Mouse (Mus musculus) kidney, postnatal 4 days (tissue): ENCODE results near the gene Gm15557.
"Not testable (repeated sequence)": the region's sequence is repeated elsewhere in the genome, so short reads cannot be mapped to it uniquely, and the experiment has no call there.

Experiments
- DNase-seq, 2 experiments: peaks; one replicate each; pipeline ENCODE4 v3.0.0; 2021; ENCODE audit warnings: mixed read lengths in 2 of 2

Gene Gm15557

DNA sequence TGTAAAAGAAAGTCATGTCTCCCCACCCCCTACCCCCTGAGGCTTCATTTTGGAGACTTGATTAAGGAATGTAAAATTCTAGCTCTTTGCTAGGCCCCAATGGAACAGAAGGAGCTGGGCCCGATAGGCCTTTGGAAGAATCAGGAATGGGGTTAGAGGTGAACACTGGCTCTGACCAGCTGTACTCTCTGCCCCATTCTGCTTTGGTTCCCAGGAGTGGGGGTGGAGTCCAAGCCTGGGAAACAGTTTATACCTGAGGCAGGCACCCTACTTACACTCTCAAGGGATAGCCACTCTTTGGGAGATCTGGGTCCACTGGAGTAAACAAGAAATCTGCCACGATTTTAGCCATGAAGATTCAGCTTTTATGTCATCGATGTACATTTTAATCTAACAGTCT, at the start of gene Gm15557:
Gene Gm15557 (plus strand): TSS at position 48 of the 400 bp plus-strand sequence.
- no peak for DNase-seq

GRCm38 (mm10) chr2:155894307-155895045, 46.1 kb upstream of the Gm15557 start:
- no peak for DNase-seq

DNA sequence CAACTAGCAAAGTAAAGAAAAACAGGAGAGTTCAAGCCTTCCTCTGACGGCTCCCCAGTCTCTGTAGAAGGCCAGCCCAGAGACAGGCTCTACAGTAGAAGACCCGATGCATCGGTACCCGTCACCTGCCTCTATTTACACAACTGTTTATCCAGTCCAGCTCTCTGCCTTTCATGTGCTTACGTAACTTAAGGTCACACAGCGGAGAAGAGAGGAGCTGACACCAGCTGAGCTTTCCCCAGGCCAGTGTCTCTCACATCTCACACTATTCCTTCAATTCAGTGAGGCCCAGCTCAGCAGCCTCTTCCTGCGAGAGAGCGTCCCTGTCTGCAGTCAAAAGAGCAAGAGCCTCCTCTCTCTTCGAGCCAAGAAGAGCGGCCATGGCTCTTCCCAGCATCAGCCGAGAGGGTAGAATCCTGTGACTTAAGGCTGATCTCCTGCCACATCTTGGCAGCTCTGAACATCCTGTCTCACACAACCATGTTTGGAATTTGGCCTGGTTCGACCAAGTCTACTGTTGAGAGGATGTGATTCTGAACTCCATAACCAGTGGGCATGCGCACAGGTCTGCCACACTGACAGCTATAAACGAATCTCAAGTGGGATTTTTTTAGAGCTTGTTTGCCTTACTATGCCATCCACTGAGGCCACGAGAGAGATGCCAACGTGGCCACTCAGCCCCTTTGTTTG, 45.3 kb upstream of the Gm15557 start:
- no peak for DNase-seq

- DNase-seq = no peak
Measured at GRCm38 (mm10) chr2:155902989-155903631, 37.4 kb upstream of the Gm15557 start.

DNA sequence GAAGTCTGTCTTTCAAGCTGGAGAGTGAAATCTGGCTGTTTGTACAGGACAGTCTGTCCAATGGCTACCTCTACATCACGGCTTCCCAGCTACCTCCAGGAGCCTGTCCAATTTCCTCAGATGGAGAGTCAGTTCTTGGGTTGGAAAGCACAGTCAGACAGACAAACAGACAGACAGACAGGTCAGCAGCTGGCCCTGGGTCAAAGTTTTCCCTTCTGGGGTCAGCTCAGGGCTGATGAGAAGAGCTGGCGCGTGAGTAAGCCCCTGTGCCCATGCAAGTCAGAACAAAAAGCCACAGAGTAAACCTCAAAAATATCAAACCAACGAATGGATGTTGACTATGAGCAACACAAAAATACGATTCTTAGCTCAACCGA, 36.9 kb upstream of the Gm15557 start:
- DNase-seq = no peak

DNA sequence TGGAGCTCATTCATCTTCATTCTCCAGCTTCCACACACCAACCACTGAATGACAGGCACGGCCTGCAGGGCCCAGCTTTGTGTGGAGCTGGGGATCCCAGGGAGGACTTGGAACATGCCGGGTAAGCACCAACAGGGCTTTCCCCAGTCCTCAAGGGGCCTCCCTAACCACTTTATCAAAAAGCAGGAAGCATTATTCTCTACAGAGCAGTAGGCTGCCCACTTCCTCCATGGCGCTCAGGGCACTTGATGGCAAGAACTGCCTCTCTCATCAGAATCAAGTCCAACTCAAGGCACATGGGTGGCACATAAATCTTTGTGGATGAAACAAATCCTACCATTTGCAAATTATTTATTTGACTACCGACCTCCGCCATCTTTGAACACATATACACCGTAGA, 25.8 kb upstream of the Gm15557 start:
- DNase-seq = no peak

- no peak for DNase-seq
Measured at GRCm38 (mm10) chr2:155923143-155923542, 17.4 kb upstream of the Gm15557 start.

DNA sequence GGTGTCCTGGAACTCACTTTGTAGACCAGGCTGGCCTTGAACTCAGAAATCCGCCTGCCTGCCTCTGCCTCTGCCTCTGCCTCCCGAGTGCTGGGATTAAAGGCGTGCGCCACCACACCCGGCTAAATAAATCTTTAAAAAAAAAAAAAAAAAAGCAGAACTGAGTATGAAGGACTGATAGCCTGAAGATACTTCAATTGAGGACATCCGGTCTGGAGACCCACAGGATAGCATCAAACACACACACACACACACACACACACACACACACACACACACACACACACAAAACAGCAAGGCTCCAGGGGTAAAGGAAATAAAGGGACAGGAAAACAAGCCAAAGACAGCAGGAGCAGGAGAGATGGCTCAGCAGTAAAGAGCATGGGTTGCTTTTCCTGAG, 15.3 kb upstream of the Gm15557 start:
- not testable (repeated sequence) for DNase-seq

GRCm38 (mm10) chr2:155928711-155929345, 11.7 kb upstream of the Gm15557 start:
- peak; percentile 51 to 68 for DNase-seq

- peak; percentile 93 to 95 for DNase-seq
Measured at GRCm38 (mm10) chr2:155929531-155930442, 10.7 kb upstream of the Gm15557 start, which contains the start of gene Uqcc1. Gene Uqcc1 (minus strand): TSS chr2:155930310.

DNA sequence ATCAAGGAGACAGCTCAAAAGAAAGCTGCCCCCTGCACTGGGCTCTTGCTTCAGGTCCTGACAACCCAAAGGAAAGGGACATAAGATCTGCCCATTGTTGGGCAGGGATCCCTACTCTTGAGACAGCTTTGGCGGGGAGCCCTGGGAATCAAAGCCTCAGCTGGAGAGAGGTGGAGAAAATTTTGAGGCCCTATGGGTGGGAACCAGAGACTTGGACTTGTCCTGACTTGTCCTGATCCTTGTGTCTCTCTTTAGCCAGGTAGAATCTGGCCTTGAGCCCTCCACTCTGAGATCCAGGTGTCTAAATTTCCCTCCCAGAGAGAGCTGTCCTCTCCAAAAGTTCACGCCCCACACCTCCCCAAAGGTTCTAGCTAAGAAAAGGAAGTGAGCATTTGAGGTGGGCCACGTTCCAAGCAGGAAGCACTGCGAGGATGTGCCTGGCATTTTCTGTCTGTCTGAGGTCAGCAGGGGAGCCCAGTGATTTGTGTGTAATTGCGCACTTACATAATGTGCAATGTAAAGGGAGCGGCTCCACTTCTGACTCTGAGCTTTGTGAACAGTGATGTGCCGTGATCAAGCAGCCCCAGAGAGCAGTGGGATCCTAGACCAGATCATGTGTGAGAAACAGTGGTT, 515 bp upstream of the Gm15557 start:
- DNase-seq = no peak

DNA sequence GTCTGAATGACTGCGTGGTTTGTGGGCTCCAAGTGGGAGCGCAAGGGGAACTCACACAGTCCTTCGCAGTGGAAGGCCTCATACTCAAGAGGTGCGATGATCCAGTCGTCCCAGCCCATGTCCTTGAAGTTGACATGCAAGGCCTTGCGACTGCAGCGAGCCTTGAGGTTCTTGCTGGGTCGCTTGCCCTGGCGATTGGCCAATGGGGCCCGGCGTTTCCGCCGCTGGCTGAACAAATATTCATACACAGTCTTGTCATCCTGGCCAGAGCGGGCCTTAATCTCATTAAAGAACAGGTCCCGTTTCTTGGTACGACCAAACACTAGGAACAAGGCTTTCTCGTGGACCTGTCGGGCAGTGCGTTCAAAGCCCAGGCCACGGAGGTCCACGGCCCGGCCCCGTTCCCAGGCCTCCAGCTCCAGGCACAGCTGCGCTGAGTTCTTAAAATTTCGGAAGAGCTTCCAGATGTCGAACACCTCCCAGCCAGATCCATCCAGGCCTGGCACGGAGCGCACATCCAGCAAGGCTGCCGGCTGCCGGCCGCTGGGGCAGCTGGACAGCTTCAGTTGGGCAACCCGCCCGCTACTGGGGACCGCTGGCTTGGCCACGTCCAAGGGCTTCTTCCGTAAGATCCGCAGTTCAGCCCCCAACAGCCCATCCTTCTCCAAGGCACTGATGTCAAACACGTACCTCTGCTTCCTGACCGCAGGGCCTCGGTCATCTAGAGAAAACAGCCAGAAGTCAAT, 1.3 kb downstream of the Gm15557 start:
- DNase-seq = peak; percentile 41 to 44

- DNase-seq = peak; percentile 59 to 71
Measured at GRCm38 (mm10) chr2:155943463-155943862, 2.9 kb downstream of the Gm15557 start.

GRCm38 (mm10) chr2:155944685-155945084, 4.2 kb downstream of the Gm15557 start:
- DNase-seq = no peak

GRCm38 (mm10) chr2:155945124-155945523, 4.6 kb downstream of the Gm15557 start, which contains the start of gene Gdf5:
Gene Gdf5 (minus strand): TSS chr2:155945367.
- peak; percentile 27 to 44 for DNase-seq

DNA sequence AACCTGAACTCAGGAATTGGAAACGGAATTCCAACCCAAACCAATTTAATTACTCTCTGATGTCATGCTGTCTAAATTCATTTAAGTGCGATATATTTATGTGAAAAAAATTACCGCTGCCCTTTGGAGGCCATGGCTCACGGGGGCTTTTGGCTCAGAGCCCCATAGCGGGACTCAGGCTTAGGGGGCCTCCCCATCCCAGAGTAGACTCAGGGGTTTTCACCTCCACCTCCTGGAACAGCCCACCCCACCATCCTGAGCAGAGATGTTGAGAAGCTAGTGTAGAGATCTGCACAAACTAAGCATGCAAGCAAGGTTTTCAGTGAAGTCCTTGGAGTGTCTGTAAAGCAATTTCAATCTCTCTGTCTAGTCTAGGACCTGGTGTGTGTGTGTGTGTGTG, 5.1 kb downstream of the Gm15557 start:
- DNase-seq = no peak

DNA sequence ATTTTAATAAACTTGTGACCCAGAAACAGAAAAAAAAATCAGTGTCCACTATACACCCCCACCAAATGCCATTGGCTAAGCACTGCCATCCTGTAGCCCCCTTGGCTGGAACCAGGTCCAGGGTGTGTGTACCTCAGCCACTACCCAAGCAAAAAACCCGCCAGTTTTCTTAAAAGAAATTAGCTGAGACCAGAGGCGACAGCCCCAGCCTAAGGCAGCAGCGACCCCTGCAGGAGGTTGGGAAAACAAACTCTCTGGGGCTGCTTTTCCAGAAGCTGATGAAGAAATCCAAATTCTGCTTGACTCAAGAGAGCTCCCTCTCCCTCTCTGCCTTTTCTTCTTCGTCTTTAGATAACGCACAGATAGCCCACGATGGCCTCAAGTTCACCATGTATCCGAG, 5.5 kb downstream of the Gm15557 start:
- peak; percentile 88 to 89 for DNase-seq

DNA sequence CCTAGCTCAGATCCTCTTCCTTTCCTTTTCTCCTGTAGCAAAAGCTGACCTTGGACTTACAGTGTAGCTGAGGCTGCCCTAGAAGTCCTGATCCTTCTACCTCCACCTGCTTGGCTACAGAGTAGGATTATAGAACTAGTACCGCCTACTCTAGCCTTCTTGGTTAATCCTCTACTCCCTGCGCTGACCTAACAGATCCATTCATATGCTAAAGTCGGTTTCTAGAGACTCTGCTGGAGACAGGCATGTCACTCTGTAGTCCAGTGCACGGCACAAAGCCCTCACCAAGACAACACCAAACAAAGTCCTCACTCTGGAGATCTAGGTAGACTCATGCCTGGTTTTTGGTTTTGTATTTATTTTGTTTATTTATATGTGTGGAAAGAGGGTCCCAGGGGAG, 6.0 kb downstream of the Gm15557 start:
- DNase-seq = no peak

DNA sequence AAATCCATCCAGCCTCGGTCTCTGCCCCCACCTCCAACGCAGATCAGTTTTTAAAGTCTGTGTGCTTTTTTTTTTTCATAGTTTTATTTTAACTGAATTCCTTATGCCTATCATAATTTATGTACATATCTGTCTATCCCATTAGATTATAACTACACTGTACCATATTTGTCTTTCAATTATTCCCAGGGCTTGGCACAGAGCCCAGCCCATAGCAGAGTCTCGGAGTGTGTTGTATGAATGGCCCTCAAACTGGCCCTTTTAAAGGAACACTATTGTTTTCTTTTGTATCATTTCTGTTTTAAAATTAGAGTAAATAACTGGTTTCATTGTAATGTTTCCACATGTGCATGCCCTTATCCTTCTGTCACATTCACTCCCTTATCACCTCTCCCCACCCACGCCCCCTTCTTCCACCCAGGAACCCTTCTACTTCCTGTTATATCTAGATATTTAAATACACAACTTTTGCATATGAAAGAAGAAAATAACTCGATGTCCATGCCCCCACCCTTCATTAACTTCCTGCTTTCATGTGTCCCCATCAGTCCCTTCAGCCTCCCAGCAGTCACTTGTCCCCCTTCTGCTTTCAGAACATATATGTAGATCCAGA, 7.0 kb downstream of the Gm15557 start:
- DNase-seq = peak in 1 of 2 experiments; percentile 39

DNA sequence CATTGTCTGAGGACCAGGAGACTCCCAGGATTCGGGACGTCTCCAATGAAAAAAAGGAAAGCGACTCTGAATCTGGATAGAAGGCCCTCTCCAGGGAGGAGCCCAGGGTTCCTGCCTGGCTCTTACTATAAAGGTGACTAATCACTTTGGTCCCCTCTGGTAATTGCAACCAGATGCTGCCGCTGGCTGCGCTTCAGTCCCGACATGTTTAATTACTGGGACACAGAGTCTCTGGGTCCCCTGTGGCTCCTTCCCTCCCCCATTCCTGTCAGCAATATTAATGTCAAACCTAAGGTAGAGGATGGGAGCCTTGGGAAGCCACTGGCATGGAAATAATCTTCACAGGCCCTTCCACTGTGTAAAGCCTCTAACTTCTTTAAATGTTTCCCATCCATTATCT, 8.8 kb downstream of the Gm15557 start:
- DNase-seq = no peak
